In the genomic region with DNA sequence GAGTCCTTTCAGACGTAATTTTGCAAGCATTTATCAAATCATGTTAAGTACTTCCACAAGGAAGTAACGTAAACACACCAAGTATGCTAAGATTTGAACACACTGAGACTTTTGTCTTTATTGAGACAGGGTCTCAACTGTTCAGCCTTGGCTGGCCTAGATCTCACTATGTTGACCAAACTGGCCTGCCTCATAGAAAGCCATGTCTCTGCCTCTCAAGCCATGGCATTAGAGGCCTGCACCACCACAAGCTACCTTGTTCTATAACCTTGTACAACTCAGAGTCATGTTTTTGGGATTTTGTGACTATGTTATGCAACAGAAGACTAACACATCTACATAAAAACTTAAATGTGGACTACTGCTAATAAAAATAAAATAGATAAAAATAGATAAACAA, we compare ENCODE assay signal across 34 mouse cellular contexts.
"Had no signal": no experiment of that assay in that cellular context is flagged by ENCODE, and none has a peak within 500 bp of the region (broad histone marks: within the 10 kb centered on the region; RNA-seq: fewer than 3 reads in every experiment).

No protein-coding gene starts in this region.

- H3K9ac ChIP-seq: heart, embryonic 12.5 days; heart, embryonic 13.5 days; heart, embryonic 15.5 days; hindbrain, embryonic 12.5 days; hindbrain, embryonic 13.5 days; hindbrain, embryonic 14.5 days; hindbrain, embryonic 15.5 days; intestine, embryonic 15.5 days; kidney, embryonic 15.5 days had no signal

- H3K27ac ChIP-seq: heart, embryonic 10.5 days; heart, embryonic 13.5 days; heart, embryonic 15.5 days; hindbrain, embryonic 10.5 days; hindbrain, embryonic 12.5 days; hindbrain, embryonic 13.5 days; hindbrain, embryonic 14.5 days; hindbrain, embryonic 15.5 days; hindbrain, postnatal 0 days; intestine, embryonic 15.5 days; kidney, embryonic 15.5 days; kidney, postnatal 0 days; layer of hippocampus, adult 2 months had no signal

- H3K27me3 ChIP-seq: heart, embryonic 12.5 days; heart, embryonic 13.5 days; heart, embryonic 15.5 days; hindbrain, embryonic 12.5 days; hindbrain, embryonic 13.5 days; hindbrain, embryonic 15.5 days; intestine, embryonic 15.5 days; kidney, embryonic 15.5 days had no signal

- H3K4me2 ChIP-seq: heart, embryonic 12.5 days; heart, embryonic 13.5 days; heart, embryonic 15.5 days; hindbrain, embryonic 12.5 days; hindbrain, embryonic 13.5 days; hindbrain, embryonic 14.5 days; hindbrain, embryonic 15.5 days; intestine, embryonic 15.5 days; kidney, embryonic 15.5 days had no signal

- ATAC-seq: hindbrain, embryonic 16.5 days; hindbrain, postnatal 0 days; inflammation-experienced regulatory T-cells, adult 6 months; intestine, embryonic 15.5 days; intestine, embryonic 16.5 days; intestine, postnatal 0 days had no signal

- H3K4me1 ChIP-seq: heart, embryonic 10.5 days; heart, embryonic 12.5 days; heart, embryonic 13.5 days; heart, embryonic 15.5 days; hindbrain, embryonic 10.5 days; hindbrain, embryonic 12.5 days; hindbrain, embryonic 13.5 days; hindbrain, embryonic 15.5 days; intestine, embryonic 15.5 days; kidney, embryonic 15.5 days had no signal

- H3K36me3 ChIP-seq: intestine, embryonic 15.5 days had no signal

- H3K9me3 ChIP-seq: heart, embryonic 10.5 days; heart, embryonic 15.5 days; hindbrain, embryonic 10.5 days; hindbrain, embryonic 12.5 days; hindbrain, embryonic 13.5 days; hindbrain, embryonic 15.5 days; intestine, embryonic 15.5 days; kidney, embryonic 15.5 days had no signal

- H3K4me3 ChIP-seq: heart, embryonic 10.5 days; heart, embryonic 12.5 days; heart, embryonic 13.5 days; heart, embryonic 15.5 days; hindbrain, embryonic 10.5 days; hindbrain, embryonic 12.5 days; hindbrain, embryonic 13.5 days; hindbrain, embryonic 15.5 days; intestine, embryonic 15.5 days; kidney, embryonic 15.5 days; layer of hippocampus, adult 2 months had no signal

- DNase-seq: heart, postnatal 10 days; heart, postnatal 14 days; heart, postnatal 36 days; heart, postnatal 4 days; kidney, adult 11 months; kidney, adult 18-20 months; kidney, adult 2 months; kidney, adult 8-10 months; kidney, adult 9 months; kidney, postnatal 10 days; kidney, postnatal 14 days; kidney, postnatal 25 days; kidney, postnatal 36 days; kidney, postnatal 4 days; layer of hippocampus, adult 9-11 months; layer of hippocampus, postnatal 36 days had no signal
